Mouse (Mus musculus): ENCODE measurements around the gene Ccdc83.

- TF ChIP-seq EP300 (IDR thresholded peaks at IDR 0.05; ENCODE audit: insufficient read depth, low read depth, low read length) (no peak), CTCF (IDR thresholded peaks at IDR 0.05; ENCODE audit: low read depth, low read length) (no peak), POLR2A (IDR thresholded peaks at IDR 0.05; ENCODE audit: insufficient read depth, low read length) (no peak)
Observed at GRCm38 (mm10) chr7:90277769-90278168, 12.2 kb upstream of the Ccdc83 start.

Data from ES-Bruce4 (cell line).